Mouse (Mus musculus) large intestine, adult 2 months (tissue): ENCODE results near the gene Rnase1. TPM values are rescaled to one million over a fixed set of nuclear protein-coding genes. Genes with fewer than 3 reads are reported as not detected.
"Not testable (repeated sequence)": the region's sequence is repeated elsewhere in the genome, so short reads cannot be mapped to it uniquely, and the experiment has no call there.

ENCODE experiments used
- DNase-seq: peaks from one replicate; pipeline ENCODE4 v3.0.0-alpha.2; 2012; ENCODE audit warnings: low read depth, low spot score
- WGBS: fragments of 180-500 bp; shearing (Covaris S2); methylation state at CpG from one replicate; pipeline ENCODE4 v1.1.7; 2018; 5-methylcytosine and 5-hydroxymethylcytosine counted together
- polyA plus RNA-seq: library from polyadenylated mRNA; depleted of rRNA; stranded (reverse); fragments of >200 nt; gene quantifications from 2 replicates; pipeline ENCODE4 v1.2.3, GENCODE M21; 2012; rRNA removed

The Rnase1 gene
- 17.4 and 38.2 TPM in 2 replicates for polyA plus RNA-seq

DNA sequence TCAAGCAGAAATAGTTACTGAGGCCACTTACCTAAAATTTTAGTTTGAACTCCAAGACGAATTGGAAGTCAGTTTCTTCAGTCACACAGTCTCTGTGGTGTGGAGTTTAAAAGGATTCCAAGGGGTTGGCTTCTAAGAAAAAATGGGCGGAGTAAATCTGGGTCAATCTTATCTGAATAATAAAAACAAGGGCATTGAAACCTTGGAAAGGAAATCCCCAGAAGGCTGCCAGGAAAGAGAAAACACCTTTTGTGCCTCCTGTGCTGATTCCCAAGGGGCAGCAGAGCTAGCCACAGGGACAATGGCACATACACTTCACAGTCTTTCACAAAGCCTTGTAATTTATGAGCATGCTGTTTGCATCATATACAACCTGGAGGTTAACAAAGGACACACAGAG lies at the start of gene Rnase1:
Gene Rnase1 (minus strand): TSS at position 101 of the 400 bp plus-strand sequence.
- 30% methylated on average over 2 of the region's 2 CpGs for WGBS
- no peak for DNase-seq

- DNase-seq: no peak
- 88% methylated on average over 4 of the region's 4 CpGs for WGBS
These were observed 49.1 kb upstream of the Rnase1 start for GRCm38 (mm10) chr14:51195681-51196080.

DNA sequence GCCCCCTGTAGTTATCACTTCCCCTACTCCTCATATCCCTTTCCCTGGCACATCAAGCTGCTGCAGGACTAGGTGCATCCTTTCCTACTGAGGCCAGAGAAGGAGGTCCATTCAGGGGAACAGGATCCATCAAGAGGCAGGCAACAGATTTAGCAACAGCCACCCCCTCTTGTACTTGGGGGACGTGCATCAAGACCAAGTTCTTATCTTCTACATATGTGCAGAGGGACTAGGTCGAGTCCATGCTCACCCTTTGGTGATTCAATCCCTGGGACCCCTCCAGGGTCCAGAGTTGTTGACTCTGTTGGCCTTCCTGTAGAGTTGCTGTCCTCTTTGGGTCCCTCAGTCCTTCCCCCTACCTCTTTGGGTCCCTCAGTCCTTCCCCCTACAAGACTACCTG lies 34.5 kb upstream of the Rnase1 start:
- 83% methylated on average over 2 of the region's 2 CpGs for WGBS

DNA sequence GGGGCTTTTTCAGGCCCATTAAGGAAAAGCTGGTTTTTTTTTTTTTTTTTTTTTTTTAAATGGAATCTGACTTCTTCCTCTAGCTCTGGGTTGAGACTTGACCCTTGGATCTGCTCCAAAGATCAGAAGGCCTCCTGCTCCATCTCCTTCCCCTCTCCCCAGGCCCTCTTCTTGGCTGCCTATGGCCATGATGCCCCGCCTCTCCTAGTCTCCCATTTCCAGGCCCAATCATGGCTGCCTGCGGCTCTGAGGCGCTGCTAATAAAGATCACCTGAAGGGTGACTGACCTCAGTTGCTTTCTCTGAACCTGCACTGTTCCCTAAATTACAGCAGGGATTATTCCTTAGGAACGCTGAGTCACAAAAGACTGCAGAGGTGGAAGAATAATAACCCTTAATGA lies 27.3 kb upstream of the Rnase1 start:
- no peak for DNase-seq
- 83% methylated on average over 4 of the region's 4 CpGs for WGBS

More for the DNA sequence above, 34.5 kb upstream of the Rnase1 start:
- not testable (repeated sequence) for DNase-seq

GRCm38 (mm10) chr14:51172947-51173346 lies 26.4 kb upstream of the Rnase1 start:
- 65% methylated on average over 4 of the region's 4 CpGs for WGBS
- DNase-seq: not testable (repeated sequence)

DNA sequence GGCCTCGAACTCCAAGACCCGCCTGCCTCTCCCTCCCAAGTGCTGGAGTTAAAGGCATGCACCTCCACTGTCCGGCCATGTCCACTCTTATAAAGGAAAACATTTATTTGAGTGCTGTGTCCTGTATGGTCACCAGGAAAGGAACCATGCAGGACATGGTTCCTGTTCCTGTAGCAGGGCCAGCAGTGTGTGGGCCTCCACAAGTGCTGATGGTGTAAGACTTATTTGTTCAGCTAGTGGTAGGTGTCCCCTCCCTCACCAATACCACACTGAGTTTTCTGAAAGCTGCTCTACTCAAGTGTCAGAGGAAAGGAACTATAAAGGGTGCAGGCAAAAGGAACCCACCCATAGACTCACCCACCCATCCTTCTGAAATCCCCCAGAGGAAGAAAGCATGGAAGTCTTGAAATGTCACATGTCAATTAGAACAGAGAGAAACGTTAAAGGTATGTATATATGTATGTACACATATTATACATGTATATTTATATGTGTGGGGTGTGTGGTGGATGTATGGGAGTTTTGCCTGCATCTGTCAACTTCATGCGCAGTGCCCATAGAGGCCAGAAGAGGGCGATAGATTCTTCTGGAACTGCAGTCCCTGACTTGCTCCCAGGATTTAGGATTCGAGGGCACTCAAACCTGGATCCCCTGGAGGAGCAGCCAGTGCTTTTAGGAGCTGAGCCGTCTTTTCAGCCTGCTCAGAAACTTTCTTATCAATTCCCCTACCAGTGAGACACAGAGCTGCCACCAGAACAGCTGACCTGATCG lies 25.7 kb upstream of the Rnase1 start:
- 43% methylated on average over 9 of the region's 9 CpGs for WGBS
- DNase-seq: not testable (repeated sequence)

- no peak for DNase-seq
These were observed 19.5 kb upstream of the Rnase1 start for GRCm38 (mm10) chr14:51166068-51166467.

DNA sequence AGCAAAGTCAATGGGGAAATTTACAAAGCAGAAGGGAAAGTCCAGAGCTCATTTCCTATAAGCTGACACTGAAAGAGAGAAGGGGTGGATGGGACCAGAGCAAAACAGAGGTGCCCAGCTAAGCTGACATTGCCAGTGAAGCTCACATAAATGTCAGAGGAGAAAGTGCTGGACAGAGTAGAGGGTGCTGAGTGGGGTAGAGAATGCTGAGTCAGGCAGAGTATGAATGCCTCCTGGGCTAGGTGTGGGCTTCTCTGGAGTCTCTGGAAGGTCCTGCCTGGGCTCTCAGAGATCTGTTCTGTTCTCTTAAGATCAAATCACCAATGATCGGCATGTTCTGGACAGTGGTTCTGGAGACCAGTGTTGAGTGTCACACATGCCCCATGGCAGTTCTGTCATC lies 18.9 kb upstream of the Rnase1 start:
- 96% methylated on average over 1 of the region's 1 CpGs for WGBS
- no peak for DNase-seq

DNA sequence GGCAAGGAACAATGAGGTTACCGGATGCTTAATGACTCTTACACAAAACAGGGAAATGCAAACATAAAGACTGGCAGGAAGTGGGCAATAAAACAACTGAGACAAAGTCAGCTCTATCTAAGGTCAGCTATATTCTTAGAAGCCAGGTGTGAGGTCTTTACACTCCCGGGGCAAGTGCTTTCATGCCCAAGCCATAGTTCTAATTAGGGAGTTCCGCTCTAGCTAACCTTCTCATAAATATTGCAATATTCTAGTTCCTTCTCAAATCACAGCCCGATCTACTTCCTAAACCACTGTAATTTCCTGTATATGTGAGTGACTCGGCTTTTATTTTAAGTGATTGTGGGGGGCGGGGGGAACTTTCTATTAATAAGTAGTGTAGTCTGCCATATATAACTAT lies 16.7 kb upstream of the Rnase1 start:
- 56% methylated on average over 6 of the region's 6 CpGs for WGBS
- DNase-seq: not testable (repeated sequence)

- 97% methylated on average over 3 of the region's 3 CpGs for WGBS
- DNase-seq: not testable (repeated sequence)
These were observed 15.4 kb upstream of the Rnase1 start, which contains the start of gene Rnase2b for GRCm38 (mm10) chr14:51161976-51162375. TSS of gene Rnase2b (plus strand) at chr14:51162260.

GRCm38 (mm10) chr14:51157072-51157471 lies 10.5 kb upstream of the Rnase1 start:
- no peak for DNase-seq
- 85% methylated on average over 1 of the region's 1 CpGs for WGBS

GRCm38 (mm10) chr14:51156736-51157068 lies 10.1 kb upstream of the Rnase1 start:
- DNase-seq: no peak
- 29% methylated on average over 4 of the region's 4 CpGs for WGBS

DNA sequence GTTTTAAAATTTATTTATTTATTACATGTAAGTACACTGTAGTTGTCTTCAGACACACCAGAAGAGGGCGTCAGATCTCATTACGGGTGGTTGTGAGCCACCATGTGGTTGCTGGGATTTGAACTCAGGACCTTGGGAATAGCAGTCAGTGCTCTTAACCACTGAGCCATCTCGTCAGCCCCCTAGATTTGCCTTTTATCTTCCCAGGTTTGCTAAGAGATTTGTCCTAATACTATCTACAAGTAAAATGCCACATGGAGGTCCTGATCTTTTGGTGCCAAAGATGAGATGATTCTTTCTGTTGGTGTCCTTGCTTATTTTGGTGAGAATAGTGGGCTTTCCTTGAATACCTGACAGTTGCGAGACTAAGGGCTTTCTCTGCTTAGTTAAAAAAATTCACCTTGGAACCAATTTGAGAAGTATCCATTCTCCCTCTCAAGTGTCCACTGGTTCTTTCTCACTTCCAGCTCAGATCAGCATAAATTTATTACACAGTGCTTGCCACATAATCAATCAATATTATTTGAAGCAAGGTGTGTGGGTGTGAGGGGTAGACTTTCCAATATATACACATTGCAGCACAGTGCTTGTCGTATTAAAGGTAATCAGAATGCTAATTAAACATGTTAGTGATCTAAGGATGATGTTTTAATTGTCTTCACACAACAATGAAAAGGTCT lies 9.6 kb upstream of the Rnase1 start:
- WGBS: 82% methylated on average over 5 of the region's 5 CpGs
- no peak for DNase-seq

GRCm38 (mm10) chr14:51152249-51152870 lies 5.8 kb upstream of the Rnase1 start:
- DNase-seq: no peak
- WGBS: 59% methylated on average over 5 of the region's 5 CpGs

DNA sequence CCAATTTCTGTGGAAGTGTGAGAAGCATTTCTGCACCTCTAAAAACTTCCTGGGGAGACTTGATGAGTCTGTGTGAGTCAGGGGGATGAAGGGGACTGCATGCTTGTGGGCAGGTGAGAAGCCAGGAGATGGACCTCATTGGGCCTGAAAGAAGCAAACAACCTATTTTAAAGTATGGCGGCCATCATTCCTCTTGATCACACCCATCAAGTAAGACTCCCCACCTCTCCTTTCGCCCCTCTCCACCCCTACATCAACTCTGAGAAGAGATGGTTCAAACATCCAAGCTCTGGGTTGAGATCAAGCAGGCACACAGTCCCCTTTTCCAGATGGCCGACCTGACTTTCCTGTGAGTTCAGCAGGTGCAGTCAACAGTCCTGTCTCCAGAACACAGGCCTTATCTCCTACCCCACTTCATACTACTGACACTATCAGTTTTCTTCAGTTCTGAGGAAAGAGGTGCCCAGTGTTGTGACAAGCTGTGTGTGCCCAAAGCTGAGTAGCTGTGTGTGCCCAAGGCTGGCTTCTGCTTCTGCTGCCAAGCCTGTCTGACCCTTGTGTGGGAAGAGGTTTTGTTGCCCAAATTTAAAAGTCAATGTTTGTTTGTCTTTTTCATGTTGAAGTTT lies 3.7 kb upstream of the Rnase1 start:
- WGBS: 88% methylated on average over 3 of the region's 3 CpGs

GRCm38 (mm10) chr14:51149164-51149563 lies 2.6 kb upstream of the Rnase1 start:
- 13% methylated on average over 5 of the region's 5 CpGs for WGBS
- DNase-seq: peak; percentile 38

More for the DNA sequence above, 3.7 kb upstream of the Rnase1 start:
- DNase-seq: no peak

DNA sequence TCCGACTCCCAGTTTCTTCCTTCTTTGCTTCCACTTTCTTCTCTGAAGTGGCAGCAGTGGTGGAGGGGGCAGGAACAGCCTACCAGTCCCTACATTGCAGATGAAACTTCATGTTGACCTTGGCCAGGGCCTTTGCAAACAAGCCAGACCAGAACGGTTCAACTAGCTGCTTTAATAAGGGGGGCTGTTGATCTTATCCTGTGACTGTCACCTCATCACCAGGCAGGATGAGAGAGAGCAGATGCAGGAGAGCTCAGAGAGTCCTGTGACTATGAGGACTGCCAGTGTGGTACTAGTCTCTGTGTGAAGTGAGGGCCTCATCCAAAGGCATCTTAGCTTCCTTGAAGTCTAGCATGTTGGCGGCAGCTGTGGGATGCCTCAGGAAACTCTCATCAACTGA lies 1.4 kb upstream of the Rnase1 start:
- 50% methylated on average over 3 of the region's 3 CpGs for WGBS
- DNase-seq: no peak

GRCm38 (mm10) chr14:51145521-51145920 lies 1.1 kb downstream of the Rnase1 start:
- WGBS: 30% methylated on average over 6 of the region's 6 CpGs
- DNase-seq: no peak

DNA sequence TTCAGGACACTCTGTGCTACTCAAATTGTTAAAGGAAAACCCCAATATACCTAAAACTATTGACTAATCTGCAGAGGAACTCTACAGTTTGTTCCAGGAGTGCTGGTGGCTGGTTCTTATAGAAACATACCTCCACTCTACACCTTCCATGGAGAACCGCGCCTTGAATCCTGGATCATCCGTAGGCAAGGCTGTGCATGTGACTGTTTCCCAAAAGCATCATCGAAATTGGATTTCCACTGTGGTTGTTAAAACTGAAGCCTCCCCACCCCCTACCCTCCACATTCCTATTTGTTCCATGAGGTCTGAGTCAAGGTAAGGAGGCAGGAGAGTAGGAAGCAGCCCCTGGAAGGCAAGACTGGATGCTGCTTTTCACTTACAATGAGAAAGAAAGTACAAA lies 2.1 kb downstream of the Rnase1 start:
- WGBS: 95% methylated on average over 4 of the region's 4 CpGs
- no peak for DNase-seq

- 51% methylated on average over 2 of the region's 2 CpGs for WGBS
- DNase-seq: no peak
These were observed 2.6 kb downstream of the Rnase1 start for GRCm38 (mm10) chr14:51143937-51144336.
